Mouse (Mus musculus) lung, postnatal 10 days (tissue): ENCODE measurements around the gene Mbl1.
A peak's percentile ranks its signal among the peaks of the same experiment; 100 is the strongest.

Source experiments
- DNase-seq: peaks from one replicate; pipeline ENCODE4 v3.0.0; 2021

The Mbl1 gene

GRCm38 (mm10) chr14:41151220-41151898 is at the start of gene Mbl1:
Gene Mbl1 (plus strand): TSS chr14:41151458.
- no peak for DNase-seq

GRCm38 (mm10) chr14:41102269-41102668 is 49.0 kb upstream of the Mbl1 start:
- DNase-seq: no peak

GRCm38 (mm10) chr14:41104853-41105444 is 46.3 kb upstream of the Mbl1 start, which contains the start of gene Mat1a:
Gene Mat1a (plus strand): TSS chr14:41105035.
- DNase-seq: peak; percentile 55

- no peak for DNase-seq
Observed at GRCm38 (mm10) chr14:41111031-41111668, 40.1 kb upstream of the Mbl1 start.

DNA sequence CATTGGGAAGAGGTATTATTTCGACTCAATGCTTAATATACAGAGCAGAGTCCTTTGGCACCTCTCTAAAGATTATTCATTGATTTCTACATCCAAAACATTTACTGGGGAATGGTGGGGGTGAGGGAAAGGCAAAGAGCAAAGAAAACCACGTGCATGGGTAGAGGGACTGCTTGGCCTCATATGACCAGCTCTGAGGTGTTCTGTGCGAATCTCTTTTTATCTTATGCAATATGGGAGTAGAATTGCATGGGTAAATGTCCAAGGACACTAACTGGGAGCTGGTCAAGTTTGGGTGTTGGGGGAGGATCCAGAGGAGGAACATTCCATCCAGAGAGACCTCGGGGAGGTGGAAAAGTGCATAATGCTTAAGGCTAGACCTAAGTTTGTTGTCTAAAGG is 38.3 kb upstream of the Mbl1 start:
- no peak for DNase-seq

- no peak for DNase-seq
Observed at GRCm38 (mm10) chr14:41116271-41116670, 35.0 kb upstream of the Mbl1 start.

DNA sequence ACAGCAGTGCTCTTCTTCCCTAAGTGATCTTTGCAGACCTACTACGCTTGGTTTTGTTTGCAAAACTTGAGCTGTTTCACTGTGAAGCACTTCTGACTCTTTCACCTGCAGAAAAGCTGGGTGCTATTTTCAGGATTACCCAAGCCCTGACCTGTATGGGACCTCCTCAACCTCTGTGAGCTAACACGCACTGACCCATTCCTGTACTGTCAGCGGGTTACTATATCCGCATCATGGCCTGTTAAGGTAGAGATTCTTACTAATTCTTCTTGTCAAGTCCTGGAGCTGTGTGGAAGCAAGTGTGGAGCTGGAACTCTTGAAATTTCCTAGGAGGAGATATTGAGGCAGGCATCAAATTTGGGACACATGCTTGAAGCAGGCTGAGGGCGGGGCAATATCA is 26.6 kb upstream of the Mbl1 start:
- no peak for DNase-seq

- peak; percentile 40 for DNase-seq
Observed at GRCm38 (mm10) chr14:41127997-41128396, 23.3 kb upstream of the Mbl1 start.

- DNase-seq: peak; percentile 19
Observed at GRCm38 (mm10) chr14:41131540-41131939, 19.7 kb upstream of the Mbl1 start, which contains the start of gene Sftpa1. Gene Sftpa1 (plus strand): TSS chr14:41131782.

DNA sequence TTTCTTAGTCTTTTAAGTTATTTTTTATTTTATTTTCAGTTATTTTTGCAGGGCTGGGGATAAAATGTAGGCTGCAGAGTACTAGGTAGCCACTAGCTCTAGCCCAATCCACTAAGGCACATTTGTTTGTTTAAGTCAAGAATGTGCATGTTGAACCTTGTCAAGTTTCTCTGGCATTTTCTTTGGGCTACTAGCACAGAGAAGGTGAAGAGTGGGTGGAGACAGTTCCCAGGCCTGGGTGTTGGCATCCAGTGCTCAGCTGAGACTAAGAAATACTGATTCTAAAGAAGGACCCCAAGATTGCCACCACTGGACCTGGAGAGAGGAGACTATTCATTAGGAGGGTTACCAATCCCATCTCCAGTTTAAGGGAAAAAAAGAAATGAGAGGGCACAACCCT is 14.3 kb upstream of the Mbl1 start:
- DNase-seq: peak; percentile 14

DNA sequence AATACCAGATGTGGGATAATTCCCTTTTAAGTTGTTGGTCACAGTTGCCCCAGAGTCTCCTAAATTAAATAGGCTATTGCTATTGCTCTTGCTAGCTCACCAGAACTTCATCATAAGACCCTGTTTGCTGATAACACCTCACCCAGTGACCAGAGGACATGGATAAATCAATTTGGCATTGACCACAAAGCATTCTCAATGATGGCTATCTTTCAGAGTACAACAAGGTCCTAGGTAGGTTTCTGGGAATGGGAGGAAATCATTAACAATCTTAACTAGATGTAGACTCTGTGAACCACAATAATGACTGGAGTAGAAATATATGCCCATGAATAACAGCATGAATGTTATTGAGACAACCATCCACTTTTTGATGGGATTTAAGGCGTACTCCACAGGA is 10.6 kb upstream of the Mbl1 start:
- DNase-seq: no peak

- DNase-seq: peak; percentile 55
Observed at GRCm38 (mm10) chr14:41146035-41146434, 5.2 kb upstream of the Mbl1 start.

DNA sequence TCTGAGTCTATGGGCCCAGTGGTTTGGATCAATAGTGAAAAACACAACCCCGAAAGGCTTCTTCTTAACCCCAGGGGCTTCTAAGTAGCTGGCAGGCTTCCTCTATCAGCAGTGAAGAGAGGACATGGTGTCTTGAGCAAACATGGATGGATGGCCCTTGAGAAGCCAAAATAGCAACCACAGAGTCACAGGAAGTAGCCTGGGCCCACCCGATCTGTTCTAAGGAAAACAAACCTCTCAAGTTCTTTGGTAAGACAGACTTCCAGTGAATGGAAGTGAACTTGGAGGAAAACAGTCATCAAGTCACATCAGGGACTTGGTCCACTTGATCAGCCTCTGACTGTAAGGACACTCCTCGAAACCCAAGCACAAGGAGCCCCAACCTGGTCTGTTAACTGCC is 4.3 kb upstream of the Mbl1 start:
- peak; percentile 16 for DNase-seq

GRCm38 (mm10) chr14:41147356-41147755 is 3.9 kb upstream of the Mbl1 start:
- peak; percentile 31 for DNase-seq

- no peak for DNase-seq
Observed at GRCm38 (mm10) chr14:41160076-41160475, 8.8 kb downstream of the Mbl1 start.

DNA sequence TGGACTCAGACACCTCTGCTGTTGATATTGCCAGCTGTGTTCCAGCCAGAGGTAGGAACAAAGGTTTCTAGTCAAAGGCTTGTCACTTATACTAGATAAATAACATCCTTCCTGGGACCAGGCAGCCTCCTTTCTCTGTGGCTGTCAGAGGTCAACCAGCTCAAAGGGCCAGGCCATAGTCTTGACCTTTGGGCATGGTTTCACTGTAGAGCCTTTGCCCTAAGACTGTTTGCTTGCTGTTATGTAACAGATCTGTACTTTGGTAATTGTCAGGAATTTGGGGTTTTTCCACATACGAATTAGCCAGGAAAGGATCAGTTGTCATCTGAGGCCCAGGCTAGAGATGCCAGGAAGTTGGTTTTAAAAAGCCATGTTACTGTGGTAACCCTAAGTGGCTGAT is 9.5 kb downstream of the Mbl1 start:
- no peak for DNase-seq

DNA sequence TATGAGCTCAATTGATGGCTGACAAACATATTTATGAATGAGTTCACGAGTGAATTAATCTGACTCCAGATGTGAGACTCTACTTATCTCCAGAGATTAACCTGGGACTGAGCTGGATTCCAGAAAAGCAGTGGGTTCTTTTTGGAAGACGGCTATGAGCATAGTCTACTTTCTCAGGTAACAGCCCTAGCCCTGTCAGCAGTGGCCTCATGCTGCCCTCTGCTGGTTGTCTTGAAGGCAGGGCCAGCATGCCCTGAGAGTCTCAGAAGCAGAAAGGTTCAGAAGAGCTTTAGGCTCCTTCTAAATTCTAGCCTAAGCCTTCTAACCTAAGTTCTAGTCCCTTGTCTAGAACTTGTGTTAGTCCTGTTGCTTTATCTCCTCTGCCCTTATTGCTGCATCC is 11.4 kb downstream of the Mbl1 start:
- peak; percentile 65 for DNase-seq

GRCm38 (mm10) chr14:41167278-41167677 is 16.0 kb downstream of the Mbl1 start:
- DNase-seq: no peak

- no peak for DNase-seq
Observed at GRCm38 (mm10) chr14:41168567-41168966, 17.3 kb downstream of the Mbl1 start.

GRCm38 (mm10) chr14:41170514-41170913 is 19.3 kb downstream of the Mbl1 start:
- DNase-seq: no peak

- DNase-seq: no peak
Observed at GRCm38 (mm10) chr14:41174802-41175201, 23.5 kb downstream of the Mbl1 start.

DNA sequence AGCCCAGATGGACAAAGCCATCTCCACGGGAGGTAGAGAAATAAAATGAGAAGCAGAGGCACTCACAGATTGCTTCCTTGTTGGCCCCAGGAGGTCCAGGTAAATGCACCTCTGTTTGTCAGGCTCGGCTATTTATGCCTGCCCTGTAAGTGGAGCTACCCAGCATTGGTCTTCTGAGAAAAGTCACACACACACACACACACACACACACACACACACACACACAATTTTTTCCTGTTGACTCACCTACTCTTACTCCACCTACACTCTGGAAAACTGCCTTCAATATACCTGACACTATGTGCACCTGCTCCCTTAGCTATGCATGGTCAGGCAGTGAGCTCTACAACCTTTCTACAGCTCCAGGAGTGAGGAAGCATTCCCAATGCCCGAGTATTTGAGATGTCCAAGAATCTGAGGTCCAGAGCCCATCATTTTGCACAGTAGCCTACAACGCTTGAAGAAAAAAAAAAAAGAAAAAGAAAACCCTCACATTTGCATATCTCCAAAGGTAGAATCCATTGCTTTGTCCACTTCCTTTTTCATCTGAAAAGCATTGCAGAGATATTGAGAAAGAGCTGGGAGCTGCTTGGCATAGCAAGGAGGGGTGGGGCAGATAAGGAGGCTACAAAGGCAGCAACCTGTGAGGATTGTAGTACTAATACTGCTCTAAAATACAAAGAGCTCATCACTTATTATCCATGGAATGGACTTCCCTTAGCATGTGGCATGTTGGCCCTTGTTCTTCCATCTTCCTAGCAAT is 34.0 kb downstream of the Mbl1 start, which contains the start of gene Sftpd:
Sftpd (minus strand) TSS at position 91 of the 763 bp plus-strand sequence.
- DNase-seq: peak; percentile 33

DNA sequence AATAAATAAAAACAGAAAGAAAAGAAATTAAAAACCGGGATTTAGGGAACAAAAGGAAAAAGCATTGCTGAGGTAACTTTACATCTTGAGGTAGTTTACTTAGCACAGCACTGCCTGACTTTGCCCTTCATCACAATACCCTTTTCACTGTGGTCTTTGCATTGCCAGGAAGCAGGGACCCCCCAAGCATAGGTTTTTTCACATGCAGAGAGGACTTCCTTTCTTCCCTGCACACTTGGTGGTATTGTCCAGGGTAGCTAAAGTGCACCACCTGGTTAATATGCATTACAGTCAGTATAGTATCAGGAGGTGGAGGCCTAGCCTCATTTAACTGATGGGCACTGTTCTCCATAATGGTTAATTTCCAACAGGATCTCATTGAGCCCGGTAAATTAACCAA is 38.2 kb downstream of the Mbl1 start:
- no peak for DNase-seq
